Mouse (Mus musculus) left cerebral cortex, postnatal 36 days (tissue): ENCODE results near the gene Nkx3-2. TPM values are rescaled to one million over a fixed set of nuclear protein-coding genes. Genes with fewer than 3 reads are reported as not detected.

Source experiments
- DNase-seq, 2 experiments: peaks; one replicate each; pipeline ENCODE4 v3.0.0; 2021 to 2022; ENCODE audit warnings: low spot score in 2 of 2, mixed read lengths in 1 of 2
- intact Hi-C: fragments of 180-260 bp; cut with DNase I; formaldehyde crosslinking; loops from one replicate; pipeline ENCODE4 v1.15.1; 2025
- total RNA-seq, 2 experiments: library from RNA; stranded (reverse); gene quantifications; 2 replicates each; pipeline ENCODE4 v1.2.3; 2021

Nkx3-2 gene
- total RNA-seq, 2 experiments from 2014 or later, result not detected

DNA sequence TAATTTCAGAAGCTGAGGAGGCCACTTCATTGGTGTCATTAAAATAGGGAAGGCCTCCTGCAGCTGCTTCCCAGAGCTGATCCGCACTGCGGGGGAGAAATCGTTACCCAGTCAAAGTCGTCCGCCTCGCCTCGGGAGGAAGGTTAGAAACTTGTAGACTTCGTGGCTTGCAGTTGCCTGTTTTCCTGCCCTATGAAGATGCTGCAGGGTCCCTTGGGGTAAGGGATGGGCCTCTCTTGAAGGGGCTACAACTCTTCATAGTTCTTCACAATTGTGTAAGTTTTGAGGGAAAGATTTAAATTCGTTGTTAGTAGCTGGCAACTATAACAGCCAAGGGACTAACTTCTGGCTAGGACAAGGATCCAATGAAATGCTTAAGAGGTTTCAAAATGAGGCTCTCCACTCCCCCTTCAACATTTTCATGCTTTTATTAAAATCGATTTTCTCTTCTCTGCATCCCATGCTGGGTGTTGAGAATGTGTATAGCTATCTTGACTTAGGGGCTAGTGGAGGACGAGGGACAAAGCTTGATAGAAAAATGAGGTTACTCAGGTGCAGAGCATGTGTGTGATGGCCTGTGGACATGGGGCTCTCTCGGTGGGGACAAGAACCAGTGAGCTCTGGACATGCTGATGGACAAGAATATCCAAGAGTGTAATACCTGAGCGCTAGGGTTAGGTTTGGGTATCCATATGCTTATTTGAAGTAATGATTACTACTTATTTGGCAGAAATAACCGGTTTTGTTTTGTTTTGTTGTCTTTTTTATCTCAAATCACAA lies 1.5 kb upstream of the Nkx3-2 start:
- DNase-seq, result no peak
- intact Hi-C loops, result loop anchor here (5.0 kb wide), 1 partner anchor 59 kb away; the partner anchor contains the start of gene Rab28

DNA sequence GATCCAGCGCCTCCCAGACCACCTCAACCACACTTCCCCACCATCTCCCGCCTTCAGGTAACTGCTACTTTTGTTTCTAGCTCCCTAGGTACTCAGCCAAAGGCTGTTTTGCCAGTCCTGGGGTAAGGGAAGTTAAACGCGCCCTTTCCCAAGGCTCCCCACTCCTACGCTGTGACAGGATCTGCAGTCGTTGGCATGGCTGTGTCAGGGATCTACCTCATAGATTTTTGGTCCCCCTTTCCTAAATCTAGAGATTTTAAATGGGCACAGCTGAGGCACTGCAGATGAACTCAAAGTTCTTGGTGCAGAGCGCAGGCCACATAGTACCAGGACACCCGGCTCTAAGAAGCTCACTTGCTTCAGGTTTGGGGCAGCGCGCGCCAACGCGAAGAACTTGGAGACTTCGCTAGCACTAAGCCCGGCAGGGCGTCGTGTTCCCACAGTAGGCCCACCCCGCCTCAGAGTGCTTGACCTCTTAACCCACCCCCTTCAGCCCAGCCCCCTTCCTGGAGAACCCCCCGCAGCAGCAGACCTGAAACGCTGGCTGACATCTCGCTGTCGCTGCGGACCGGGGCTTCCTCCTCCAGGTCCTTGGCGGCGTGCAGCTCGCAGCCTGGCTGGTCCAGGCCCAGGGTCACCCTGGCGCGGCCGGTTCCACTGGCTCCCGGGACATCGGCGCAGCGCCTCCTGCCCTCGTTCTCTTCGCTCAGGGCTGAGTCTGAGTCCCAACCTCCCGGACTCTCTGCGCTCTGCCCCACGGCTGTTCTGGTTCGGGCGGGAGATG lies 1.2 kb downstream of the Nkx3-2 start:
- DNase-seq, result no peak
- intact Hi-C loops, result no loop called here

DNA sequence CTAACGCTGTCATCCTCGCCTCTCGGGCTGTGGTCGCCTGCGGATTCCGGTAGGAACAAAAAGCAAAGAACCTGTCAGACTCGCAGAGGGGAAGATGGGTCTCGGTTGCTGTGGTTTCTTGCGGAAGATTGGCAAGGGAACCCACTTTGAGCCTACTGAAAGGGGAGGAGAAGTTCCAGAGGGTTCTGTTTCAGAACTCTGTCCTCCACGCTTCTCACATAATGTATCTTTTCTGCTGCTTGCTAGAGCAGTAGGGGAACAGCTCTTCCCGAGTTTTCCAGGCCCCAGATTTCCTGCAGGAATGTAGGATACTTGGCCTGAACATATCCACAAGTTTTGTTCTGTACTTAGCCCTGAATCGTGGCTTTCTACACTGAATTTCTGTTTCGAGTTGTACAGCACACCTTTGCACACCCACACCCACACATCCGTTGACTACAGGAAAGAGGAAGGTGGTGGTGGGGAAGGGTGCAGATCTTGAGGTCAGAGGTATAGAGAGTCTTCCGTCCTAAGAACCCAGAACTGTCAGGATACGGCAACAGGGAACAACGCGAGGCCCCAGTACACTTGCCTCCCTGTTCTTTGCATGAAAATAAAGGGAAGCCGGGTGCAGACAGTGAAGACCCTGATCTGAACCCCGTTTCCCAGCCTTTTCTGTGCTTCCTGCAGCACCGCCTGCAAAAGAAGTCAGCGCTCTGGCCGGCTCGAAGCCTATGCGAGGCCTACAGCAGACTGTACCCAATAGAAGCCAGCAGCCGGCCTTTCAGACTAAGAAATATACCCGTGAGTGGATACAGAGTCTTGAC lies 2.0 kb downstream of the Nkx3-2 start:
- DNase-seq, result no peak
- intact Hi-C loops, result no loop called here

DNA sequence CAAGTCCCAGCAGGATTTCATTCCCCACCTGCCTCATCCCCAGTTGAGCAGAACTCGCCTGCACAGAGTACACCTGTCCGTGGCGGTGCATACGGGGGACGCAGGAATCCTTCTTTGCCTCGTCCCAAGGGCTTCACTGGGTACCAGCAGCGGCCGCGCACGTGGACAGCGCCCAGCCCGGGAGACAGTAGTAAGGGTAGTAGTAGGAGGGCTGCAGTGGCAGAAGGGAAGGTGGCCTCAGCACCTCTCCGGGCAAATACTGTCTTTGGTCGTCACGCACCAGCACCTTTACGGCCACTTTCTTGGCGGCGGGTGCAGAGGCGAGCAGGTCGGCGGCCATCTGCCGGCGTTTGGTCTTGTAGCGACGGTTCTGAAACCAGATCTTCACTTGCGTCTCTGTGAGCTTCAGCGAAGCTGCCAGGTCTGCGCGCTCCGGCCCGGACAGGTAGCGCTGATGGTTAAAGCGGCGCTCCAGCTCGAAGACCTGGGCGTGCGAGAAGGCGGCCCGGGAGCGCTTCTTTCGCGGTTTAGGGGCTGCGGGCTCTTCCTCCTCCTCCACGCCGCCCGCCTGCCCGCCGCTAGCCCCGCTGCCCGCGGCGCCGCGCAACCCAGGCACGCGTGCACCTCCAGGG lies 2.7 kb downstream of the Nkx3-2 start:
- DNase-seq, result peak in 1 of 2 experiments; percentile 18
- intact Hi-C loops, result no loop called here

GRCm38 (mm10) chr5:41760831-41761508 lies 3.3 kb downstream of the Nkx3-2 start:
- no peak for DNase-seq
- intact Hi-C loops, result no loop called here

DNA sequence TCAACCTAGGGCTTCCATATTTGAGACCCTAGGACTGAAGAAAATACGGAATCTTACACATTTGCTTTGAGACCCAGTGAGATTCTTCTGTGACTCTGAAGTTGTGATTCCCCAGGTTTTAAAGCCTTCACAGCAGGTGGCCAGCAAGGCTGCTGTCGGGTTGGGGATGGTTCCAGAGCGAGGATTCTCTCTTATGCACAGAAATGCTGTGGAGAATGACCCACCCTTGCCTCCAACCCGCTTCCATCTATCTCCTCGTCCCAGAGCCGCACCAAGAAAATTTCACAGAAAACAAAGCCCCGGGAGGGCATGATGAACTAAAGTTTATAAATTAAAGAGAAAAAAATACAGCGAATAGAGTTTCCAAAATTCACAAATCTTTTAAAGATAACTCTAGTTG lies 4.2 kb downstream of the Nkx3-2 start:
- intact Hi-C loops, result no loop called here
- DNase-seq, result no peak

DNA sequence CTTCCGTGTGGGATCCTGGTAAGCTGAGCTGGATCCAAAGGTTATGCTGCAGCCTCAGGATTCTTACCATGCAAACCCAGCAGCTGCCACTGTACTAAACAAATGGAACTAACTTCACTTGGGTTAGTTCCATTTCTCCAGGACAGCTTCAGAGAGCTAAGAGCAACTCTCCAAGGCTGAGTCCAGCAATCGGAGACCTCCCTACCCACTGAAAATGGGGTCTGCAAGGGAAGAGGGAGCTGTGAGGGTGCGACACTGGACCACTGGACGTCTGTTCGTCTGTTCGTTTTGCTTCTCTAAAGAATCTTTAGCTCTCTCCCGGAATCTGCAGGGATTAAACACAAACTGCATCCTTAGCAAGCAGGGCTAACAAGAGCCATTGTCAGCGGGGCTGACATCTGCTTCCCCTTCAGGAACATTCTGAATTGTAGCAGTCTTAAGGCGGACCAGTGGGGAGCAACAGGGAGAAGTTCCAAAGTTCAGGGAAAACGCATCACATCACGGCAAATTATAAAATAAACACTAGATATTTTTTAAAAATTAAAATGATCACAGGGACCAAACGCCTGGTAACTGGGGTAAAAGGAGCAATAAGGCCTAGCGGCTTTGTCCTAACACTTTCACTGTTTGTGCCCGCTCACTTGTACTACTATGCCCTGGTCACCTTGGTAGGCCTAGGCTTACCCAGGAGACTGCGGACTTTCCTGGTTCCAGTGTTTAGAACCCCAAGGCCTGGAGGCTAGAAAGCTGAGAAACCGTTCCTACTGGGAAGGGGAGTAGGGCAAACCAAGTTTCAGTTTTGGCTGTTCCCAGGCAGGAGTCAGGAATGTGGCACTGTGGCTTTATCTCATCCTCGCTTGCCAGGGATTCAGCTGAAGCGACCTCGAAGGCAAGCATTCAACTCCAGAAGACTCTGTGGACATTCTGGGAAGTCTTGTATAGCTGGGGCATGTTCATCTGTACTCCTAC lies 5.3 kb downstream of the Nkx3-2 start:
- DNase-seq, result no peak
- intact Hi-C loops, result no loop called here

DNA sequence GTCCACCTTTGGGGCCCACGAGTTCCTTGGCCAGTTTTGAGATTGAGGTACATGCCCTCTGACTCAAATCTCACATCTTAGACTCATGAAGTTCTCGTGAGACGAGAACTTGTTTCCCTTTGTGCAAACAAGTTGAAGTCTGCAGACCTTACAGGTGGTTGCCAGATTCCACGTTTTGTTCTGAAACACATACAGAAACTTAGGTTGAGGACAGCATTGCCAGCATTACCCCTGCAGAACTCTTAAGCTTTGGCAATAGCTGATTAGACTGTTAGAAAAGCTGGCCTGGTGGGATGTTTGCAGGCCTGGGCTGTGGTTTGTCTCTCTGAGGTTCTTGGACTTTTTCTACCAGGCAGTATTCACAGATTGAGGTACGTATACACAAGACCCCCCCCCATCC lies 7.0 kb downstream of the Nkx3-2 start:
- intact Hi-C loops, result no loop called here
- no peak for DNase-seq

DNA sequence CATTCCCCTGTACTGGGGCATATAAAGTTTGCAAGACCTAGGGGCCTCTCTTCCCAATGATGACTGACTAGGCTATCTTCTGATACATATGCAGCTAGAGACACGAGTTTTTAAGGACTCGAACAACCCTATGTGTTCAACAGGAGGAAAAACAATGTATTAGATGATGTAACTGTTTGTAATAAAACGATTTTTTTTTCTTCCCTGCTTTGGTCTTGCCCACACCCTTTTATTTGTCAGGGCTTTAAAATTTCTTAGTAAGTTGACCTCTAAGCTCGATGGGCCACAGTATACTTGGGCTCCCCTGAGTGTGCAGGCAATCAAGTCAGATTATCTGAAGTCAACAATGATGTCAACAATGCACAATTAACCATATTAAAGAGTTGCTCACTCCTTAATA lies 7.9 kb downstream of the Nkx3-2 start:
- no peak for DNase-seq
- intact Hi-C loops, result no loop called here

DNA sequence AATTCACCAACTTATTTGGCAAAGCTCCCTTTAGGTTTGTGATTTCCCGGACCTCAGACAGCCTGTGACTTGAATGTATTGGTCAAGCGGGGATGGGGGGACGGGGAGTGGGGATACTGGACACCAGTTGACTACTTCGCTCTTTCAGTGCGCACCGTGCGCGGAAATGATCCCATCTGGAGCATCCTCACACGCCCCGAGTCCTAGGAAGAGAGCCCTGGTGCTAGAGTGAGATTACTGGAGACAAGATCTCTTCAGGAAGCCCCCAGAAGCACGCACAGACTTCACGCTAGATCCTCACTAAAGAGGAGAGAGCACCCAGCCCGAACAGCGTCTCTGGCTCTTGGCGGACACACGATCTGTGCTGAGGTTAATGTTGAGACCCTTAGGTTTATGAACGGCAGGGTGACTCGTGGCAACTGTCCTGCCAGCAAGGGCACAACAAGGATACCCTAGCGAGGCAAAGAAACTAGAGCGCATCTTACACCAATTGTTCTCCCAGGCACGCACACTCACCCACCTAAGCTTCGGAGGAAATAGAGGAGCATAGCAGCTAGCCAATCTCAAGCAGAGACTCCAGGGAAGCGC lies 8.8 kb downstream of the Nkx3-2 start:
- DNase-seq, result no peak
- intact Hi-C loops, result no loop called here

GRCm38 (mm10) chr5:41754836-41755235 lies 9.5 kb downstream of the Nkx3-2 start:
- no peak for DNase-seq

GRCm38 (mm10) chr5:41754226-41754775 lies 10.0 kb downstream of the Nkx3-2 start:
- intact Hi-C loops, result no loop called here
- DNase-seq, result no peak

More at GRCm38 (mm10) chr5:41754836-41755235, 9.5 kb downstream of the Nkx3-2 start:
- intact Hi-C loops, result no loop called here

- intact Hi-C loops, result no loop called here
- DNase-seq, result no peak
Observed at GRCm38 (mm10) chr5:41752721-41753120, 11.6 kb downstream of the Nkx3-2 start.

DNA sequence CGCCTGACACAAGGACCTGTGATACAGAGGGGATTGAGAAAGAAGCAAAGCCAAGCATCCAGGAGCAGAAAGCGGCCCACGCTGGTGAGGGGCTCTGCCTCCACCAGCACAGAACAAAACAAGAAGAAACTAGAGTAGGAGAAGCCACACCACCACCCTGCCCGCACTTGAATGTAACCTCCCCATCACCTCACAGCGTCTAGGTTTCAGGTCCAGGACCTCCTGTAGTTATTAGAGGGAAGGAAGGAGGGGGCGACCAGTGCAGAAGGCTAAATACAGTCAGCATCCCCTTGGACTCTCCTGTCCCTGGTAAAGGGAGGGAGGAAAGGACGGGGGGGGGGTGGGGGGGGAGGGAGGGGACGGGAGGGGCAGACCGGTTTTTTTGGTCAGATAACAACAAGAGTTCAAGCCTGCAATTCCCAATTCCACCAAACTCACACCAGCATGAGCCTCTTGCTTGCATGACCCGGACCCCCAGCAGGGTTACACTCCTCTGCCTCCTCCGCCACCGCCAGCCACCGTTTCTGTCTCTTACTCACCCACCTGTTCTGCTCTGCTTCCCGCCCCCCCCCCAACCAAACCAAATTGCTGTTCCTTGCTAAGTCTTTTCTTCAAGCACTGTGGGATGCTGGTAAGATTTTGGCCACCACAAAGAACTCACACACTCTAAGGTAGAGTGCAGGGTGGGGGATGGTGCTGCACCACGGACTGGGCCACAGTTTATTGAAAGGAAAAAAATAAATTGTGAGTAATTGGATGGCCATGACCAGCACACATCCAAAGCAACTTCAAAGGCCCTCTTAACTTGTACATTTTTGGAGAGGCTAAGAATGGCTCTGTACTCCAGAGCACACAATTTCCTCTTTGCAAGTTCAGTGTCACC lies 19.2 kb downstream of the Nkx3-2 start:
- DNase-seq, result no peak
- intact Hi-C loops, result no loop called here

DNA sequence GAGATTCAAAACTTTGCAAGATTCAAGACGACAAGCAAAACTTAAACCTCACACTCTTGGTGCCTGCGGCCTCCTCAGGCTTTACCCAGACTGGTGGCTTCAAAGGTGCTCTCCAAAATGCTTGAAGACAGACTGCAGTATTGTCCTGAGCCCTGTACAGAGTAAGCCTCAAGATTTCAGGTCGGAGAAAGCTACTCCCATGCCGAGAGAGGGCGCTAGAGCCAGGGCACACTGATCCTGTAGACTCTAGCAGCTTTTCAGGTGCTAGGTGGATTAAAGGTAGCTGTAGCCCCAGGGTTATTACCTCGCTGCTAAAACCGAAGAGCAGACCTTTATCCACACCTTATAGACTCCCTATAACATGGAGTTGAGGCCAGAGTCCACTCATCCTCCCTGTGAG lies 20.1 kb downstream of the Nkx3-2 start:
- intact Hi-C loops, result no loop called here
- DNase-seq, result no peak

GRCm38 (mm10) chr5:41738817-41739216 lies 25.5 kb downstream of the Nkx3-2 start:
- intact Hi-C loops, result no loop called here
- no peak for DNase-seq

GRCm38 (mm10) chr5:41737039-41737438 lies 27.3 kb downstream of the Nkx3-2 start:
- no peak for DNase-seq
- intact Hi-C loops, result no loop called here
